Mouse (Mus musculus) right cerebral cortex, postnatal 25 days (tissue): ENCODE results near the gene Cdiptos.

Experiments
- DNase-seq: peaks from one replicate; pipeline ENCODE4 v3.0.0; 2022

Cdiptos gene

GRCm38 (mm10) chr7:126975950-126976866 lies at the start of gene Cdiptos:
Gene Cdiptos (minus strand): TSS chr7:126976098.
- DNase-seq: peak; percentile 94

DNA sequence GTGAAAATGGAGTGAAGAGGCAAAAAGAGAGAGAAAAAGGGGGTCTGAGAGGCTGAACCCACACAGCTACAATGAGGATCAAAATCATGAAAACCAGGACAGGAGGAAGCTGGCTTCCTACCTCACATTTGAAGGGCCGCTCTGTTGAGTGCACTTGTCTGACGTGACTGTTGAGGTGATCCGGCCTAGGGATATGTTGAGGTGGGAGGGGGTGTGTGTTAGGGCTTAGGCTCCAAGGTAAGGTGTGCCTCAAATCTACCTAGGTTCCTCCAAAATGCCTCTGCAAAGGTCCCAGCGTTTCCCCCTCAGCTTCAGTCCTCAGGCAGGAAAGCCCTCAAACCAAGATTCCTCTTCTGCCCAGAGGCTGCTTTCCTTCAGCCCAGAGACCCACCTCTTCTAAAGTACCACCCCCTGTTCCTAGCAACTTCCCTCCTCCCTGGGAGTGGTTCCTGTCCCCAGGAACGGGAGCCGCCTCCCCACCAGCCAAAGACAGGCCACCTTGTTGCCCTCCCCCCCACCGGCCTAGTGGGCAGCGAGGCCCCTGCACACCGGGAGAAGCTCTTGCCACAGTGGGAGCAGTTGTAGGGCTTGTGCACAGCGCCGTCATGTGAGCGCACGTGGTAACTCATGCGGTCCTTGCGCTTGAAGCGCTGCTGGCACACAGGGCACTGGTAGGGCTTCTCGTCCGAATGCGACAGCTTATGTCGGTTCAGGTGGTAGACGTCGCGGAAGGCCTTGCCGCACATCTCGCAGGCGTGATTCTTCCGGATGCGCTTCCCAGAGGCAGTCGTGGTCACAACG lies 49.1 kb upstream of the Cdiptos start:
- DNase-seq: peak; percentile 85

GRCm38 (mm10) chr7:127023896-127024690 lies 48.2 kb upstream of the Cdiptos start:
- no peak for DNase-seq

GRCm38 (mm10) chr7:127023272-127023691 lies 47.4 kb upstream of the Cdiptos start:
- no peak for DNase-seq

- no peak for DNase-seq
Observed at GRCm38 (mm10) chr7:127022528-127023271, 46.8 kb upstream of the Cdiptos start.

DNA sequence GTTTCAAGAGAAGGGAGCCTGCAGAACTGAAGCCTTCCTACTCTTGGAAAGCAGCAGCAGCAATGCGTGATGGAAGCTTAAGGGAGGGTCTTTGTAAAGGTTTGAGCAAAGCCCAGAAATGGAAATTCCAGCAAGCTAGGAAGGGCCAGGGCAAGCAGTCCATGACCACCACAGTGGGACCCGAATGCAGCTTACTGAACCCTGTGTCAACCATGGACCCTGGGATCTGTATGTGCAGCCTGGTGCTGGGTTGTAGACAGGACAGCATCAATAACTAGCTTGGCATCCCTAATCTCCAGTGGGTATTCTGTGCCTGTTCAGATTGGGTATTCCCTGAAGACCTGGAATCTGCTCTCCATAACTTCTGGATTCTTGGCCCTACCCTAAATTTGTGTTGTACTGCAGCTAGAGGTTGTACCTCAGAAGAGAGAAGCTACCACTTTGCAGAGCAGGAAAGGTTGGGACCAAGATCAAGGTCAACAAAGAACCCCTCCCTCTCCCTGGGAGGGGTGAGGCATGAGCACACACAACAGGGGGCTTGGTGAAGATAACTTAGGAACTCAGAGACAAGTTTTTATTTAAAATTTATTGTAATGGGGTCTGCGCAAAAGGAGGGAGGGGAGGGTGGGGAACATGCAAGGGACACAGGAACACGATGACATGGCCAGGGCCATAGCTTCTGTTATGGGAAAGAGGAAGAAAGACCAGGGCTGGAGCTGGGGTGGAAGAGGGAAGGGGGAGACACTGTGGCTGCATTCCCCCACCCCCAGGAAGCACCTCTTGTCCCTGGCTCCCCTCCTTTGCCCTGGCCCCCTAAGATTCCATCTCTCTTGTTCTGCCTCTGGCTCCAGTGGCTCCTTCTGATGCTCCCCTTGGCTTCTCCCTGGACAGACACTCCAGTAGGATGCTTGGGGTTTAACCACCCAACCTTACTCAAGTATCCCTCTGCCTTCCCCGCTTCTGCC lies 45.9 kb upstream of the Cdiptos start:
- DNase-seq: no peak

DNA sequence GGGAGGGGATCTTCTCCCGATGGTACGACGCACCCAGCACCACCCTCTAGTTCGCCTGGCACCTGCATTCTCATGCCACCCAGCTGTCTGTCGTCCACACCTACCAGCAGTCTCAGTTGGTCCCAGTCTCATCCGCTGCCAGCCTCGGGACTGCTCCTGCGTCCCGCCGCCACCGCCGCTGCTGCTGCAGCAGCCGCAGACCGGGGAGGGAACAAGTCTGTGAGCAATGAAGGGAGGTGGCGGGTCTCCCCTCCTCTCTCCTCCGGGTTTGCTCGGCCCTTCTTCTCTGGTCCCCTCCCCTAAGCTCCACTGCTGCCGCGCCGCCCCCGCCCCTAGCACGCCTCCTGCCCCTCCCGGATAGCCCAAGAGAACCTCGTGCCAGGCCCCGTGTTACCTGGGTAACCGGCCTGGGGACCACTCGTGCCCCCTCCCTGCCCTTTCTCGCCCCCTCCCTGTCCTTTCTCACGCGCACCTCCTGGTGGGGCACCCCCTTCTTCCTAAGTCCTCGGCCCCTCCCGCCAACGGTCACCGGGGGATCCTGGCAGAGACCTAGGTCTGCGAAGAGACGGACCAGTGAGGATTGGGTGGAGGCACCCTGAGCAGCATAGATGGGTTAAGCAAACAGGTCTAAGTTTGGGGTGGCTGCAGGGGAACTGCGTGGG lies 45.1 kb upstream of the Cdiptos start, which contains the start of the genes Gm42742 and Prrt2:
Gene Gm42742, minus strand, starts transcription at position 197 of the 662 bp plus-strand sequence.
Gene Prrt2, minus strand, starts transcription at position 311 of the 662 bp plus-strand sequence.
- peak; percentile 73 for DNase-seq

GRCm38 (mm10) chr7:127020491-127020890 lies 44.6 kb upstream of the Cdiptos start:
- no peak for DNase-seq

DNA sequence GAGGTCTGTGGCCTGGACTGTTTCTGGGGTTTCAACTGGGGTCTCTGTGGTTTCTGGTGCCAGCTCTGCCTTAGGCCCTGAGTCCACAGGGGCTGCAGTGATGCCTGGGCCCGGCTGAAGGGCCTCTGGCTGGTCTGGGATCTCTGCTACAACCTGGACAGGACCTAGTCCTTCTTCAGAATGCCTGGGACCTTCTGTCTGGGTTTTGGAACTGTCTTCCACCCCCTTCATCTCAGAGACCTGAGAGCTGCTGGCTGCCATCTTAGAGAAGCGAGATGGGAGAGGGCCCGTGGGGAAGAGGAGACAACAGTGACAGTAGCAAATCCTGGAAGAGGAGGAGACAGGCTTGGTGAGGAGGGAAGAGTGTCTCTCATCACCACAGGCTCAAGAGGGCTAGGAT lies 44.1 kb upstream of the Cdiptos start:
- no peak for DNase-seq

GRCm38 (mm10) chr7:127019306-127019960 lies 43.5 kb upstream of the Cdiptos start:
- no peak for DNase-seq

GRCm38 (mm10) chr7:127018416-127019305 lies 42.8 kb upstream of the Cdiptos start:
- no peak for DNase-seq

DNA sequence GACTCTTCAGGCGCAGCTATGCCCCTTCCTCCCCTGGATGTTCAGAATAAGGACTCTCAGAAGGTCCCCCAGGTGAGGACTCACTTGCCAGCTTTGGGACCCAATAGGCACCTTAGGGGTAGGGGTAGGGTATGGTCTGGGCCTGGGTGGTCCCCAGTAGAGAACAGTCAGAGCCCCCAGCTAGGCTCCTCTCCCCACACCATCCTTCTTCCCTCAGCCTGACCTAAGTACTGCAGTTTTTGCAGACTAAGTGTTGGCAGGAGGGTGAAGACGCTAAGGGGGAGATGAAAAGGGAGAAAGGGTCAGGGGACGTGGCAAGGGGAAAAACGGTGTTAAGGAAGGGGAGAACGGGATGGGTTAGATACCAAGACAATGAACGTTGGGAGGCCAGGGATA lies 42.0 kb upstream of the Cdiptos start:
- DNase-seq: no peak

- DNase-seq: peak; percentile 95
Observed at GRCm38 (mm10) chr7:127016971-127017949, 41.4 kb upstream of the Cdiptos start, which contains the start of gene Pagr1a. Gene Pagr1a (minus strand): TSS chr7:127017352.

DNA sequence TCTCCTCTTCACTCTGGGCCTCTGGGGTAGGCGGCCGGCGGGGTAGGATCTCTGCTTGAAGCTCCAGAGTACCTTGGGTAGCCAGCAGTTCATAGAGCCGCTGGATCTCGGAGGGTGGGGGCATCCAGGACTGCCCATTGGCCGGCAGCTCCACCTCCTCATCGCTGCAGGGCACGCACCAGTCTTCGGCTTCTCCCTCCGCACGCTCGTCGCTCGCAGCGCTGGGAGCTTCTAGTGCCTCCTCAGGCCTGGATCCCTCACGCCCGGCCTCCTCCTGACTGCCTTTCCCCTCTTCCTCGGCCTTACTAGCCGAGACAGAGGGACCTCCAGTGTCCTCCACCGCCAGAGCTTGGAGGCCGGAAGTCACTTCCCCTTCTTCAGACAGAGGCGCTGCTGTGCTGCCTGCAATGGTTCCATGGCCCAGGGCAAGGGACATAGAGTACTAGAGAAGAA lies 40.6 kb upstream of the Cdiptos start:
- DNase-seq: no peak

DNA sequence TGATC lies 40.4 kb upstream of the Cdiptos start, which contains the start of gene Pagr1b:
Gene Pagr1b, minus strand, starts transcription at position 4 of the 5 bp plus-strand sequence.
- DNase-seq: no peak

- no peak for DNase-seq
Observed at GRCm38 (mm10) chr7:127016081-127016480, 40.2 kb upstream of the Cdiptos start.

DNA sequence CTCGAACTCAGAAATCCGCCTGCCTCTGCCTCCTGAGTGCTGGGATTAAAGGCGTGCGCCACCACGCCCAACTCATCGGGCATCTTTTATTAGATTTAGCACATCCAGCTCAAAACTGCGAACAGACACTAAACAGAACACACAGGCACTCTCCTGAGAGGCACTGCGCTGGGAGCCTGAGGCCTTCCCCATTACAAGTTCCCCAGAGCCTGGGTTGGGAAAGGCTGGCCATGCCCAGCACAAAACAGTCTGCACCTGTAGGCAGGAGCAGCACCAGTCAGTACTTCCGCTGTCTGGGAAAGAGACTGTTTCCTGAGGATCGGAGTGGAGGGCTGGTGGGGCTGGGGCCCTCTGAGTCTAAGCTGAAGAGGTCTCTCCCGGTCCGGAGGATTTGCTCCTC lies 39.1 kb upstream of the Cdiptos start:
- no peak for DNase-seq

GRCm38 (mm10) chr7:127014320-127014719 lies 38.4 kb upstream of the Cdiptos start, which contains the start of gene Mvp:
Gene Mvp (minus strand): TSS chr7:127014621.
- no peak for DNase-seq
